Mouse (Mus musculus) layer of hippocampus, adult 8-10 months (tissue): Measurements from ENCODE around the gene Mrpl39. TPM values are rescaled to one million over a fixed set of nuclear protein-coding genes. Genes with fewer than 3 reads are reported as not detected.

Experiments used
- DNase-seq, 2 experiments: peaks; one replicate each; pipeline ENCODE4 v3.0.0; 2022; ENCODE audit warnings: low spot score in 2 of 2
- microRNA-seq, 2 experiments: library from miRNA; unstranded; fragments of <30 nt; microRNA quantifications; one replicate each; pipeline ENCODE4 v1.2.0; 2022
- total RNA-seq, 4 experiments: library from RNA; stranded (reverse); gene quantifications; 2 replicates each; pipeline ENCODE4 v1.2.4; 2022

Mrpl39 gene
- total RNA-seq, 4 experiments from 2014 or later = 20.1 to 24.1 (median 20.9) TPM

- DNase-seq = no peak
These were observed 34.5 kb downstream of the Mrpl39 start for GRCm38 (mm10) chr16:84701041-84701440.

GRCm38 (mm10) chr16:84698708-84699107 is 36.8 kb downstream of the Mrpl39 start:
- no peak for DNase-seq

GRCm38 (mm10) chr16:84696178-84696577 is 39.4 kb downstream of the Mrpl39 start:
- no peak for DNase-seq

GRCm38 (mm10) chr16:84681991-84682390 is 53.6 kb downstream of the Mrpl39 start:
- no peak for DNase-seq

- DNase-seq = no peak
These were observed 54.8 kb downstream of the Mrpl39 start for GRCm38 (mm10) chr16:84680760-84681159.

- no peak for DNase-seq
These were observed 58.2 kb downstream of the Mrpl39 start for GRCm38 (mm10) chr16:84677292-84677691.

Small RNAs within 50 kb of the gene (microRNA-seq; reads per million reads assigned to microRNA genes)
- 248 to 260 reads per million in 2 experiments for gene Mir155

Other genes starting within 250 kb of the Mrpl39 start
- under 1 TPM; 0.18 to 0.55 (median 0.42) TPM for gene A730009L09Rik, start 220.6 kb downstream of the Mrpl39 start, total RNA-seq
- 10 to 100 TPM; 21.5 to 24.9 (median 24.1) TPM for gene Jam2, start 38.4 kb upstream of the Mrpl39 start, total RNA-seq
- 10 to 100 TPM; 23.3 to 30.2 (median 29.0) TPM for gene Gabpa, start 99.2 kb upstream of the Mrpl39 start, total RNA-seq
- gene Atp5j, start 99.9 kb upstream of the Mrpl39 start, total RNA-seq = 100 to 1,000 TPM; 307 to 388 (median 342) TPM